Mouse (Mus musculus) E14TG2a.4 (cell line): ENCODE results near the gene Glt1d1.

Experiments used
- H3K27me3 ChIP-seq: 2 replicates; pipeline ENCODE4 v1.6.1; 2014; ENCODE audit warnings: low read length, control low read depth; ENCODE audit not compliant: insufficient read depth
- H3K36me3 ChIP-seq: 2 replicates; pipeline ENCODE4 v1.6.1; 2014; ENCODE audit warnings: low read length, control low read depth; ENCODE audit not compliant: insufficient read depth
- H3K4me1 ChIP-seq: replicated peaks from 2 replicates; pipeline ENCODE4 v1.6.1; 2014; ENCODE audit warnings: low read depth, low read length, control low read depth
- H3K4me3 ChIP-seq: replicated peaks from 2 replicates; pipeline ENCODE4 v1.5.1; 2014; ENCODE audit warnings: mild to moderate bottlenecking, low read length
- H3K9me3 ChIP-seq: 2 replicates; pipeline ENCODE4 v1.6.1; 2014; ENCODE audit warnings: low read length, control low read depth
- CTCF ChIP-seq: conservative IDR thresholded peaks from 2 replicates; pipeline ENCODE4 v1.5.1; 2014; ENCODE audit warnings: low read length
- NANOG ChIP-seq: IDR thresholded peaks from 2 replicates; pipeline ENCODE4 v1.6.1; 2014; ENCODE audit warnings: borderline replicate concordance, low read length, mixed read lengths
- POU5F1 ChIP-seq: IDR thresholded peaks from 2 replicates; pipeline ENCODE4 v1.6.1; 2014; ENCODE audit warnings: low read length, borderline replicate concordance

Gene Glt1d1

GRCm38 (mm10) chr5:127638177-127638576 lies 6.1 kb downstream of the Glt1d1 start:
- Histone ChIP-seq H3K4me1 (peaks cover 69% of the 10 kb centered on the region), H3K36me3 (peaks cover 40% of the 10 kb centered on the region), H3K9me3 (peaks cover 12% of the 10 kb centered on the region), H3K4me3 (no peak overlapping the region), H3K27me3 (no peaks in the 10 kb centered on the region)
- TF ChIP-seq POU5F1 (no peak), NANOG (no peak), CTCF (no peak)

GRCm38 (mm10) chr5:127639067-127639605 lies 7.1 kb downstream of the Glt1d1 start:
- peaks cover 21% of the 10 kb centered on the region for H3K9me3 ChIP-seq
- peaks cover 60% of the 10 kb centered on the region for H3K4me1 ChIP-seq
- H3K4me3 ChIP-seq, result peak overlapping the region; percentile 68
- peaks cover 46% of the 10 kb centered on the region for H3K36me3 ChIP-seq
- no peak for TF ChIP-seq NANOG
- TF ChIP-seq CTCF, result no peak
- no peak for TF ChIP-seq POU5F1
- H3K27me3 ChIP-seq, result no peaks in the 10 kb centered on the region

DNA sequence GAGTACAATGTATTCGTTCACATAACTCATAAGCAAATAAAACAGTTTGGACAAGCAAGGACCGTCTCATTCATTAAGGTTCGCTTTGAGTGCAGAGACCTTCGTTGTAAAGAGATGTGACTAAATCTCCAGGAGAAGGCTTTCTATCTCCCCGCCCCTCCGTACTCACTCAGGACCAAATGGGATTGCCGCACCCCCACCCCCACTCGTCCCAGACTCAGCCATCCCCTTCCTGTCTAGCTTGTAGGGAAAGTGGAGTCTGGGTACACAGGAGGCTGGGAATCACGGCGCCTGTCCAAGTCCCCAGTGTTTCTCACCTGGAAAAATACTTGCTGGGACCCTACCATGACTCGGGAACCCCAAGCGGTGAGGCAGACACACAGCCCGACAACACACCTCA lies 7.6 kb downstream of the Glt1d1 start:
- Histone ChIP-seq H3K4me1 (peaks cover 60% of the 10 kb centered on the region), H3K4me3 (peak overlapping the region; percentile 68), H3K9me3 (peaks cover 24% of the 10 kb centered on the region), H3K36me3 (peaks cover 47% of the 10 kb centered on the region), H3K27me3 (no peaks in the 10 kb centered on the region)
- TF ChIP-seq CTCF (no peak), POU5F1 (no peak), NANOG (no peak)

DNA sequence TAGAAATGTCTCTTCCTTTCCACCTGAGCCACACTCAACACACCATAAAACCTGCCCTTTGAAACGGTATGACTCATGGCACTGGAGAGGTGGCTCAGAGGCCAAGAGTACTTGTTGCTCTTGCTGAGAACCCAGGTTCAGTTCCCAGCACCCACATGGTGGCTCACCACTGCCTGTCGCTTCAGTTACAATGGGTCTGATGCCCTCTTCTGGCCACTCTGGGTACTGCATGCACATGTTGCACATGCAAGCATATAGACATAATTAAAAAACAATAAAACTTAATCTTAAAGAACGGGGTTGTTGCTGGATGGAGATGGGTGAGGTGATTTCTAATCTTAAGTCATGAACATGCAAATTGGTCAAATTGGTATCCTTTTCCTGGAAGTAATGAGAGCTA lies 8.3 kb downstream of the Glt1d1 start:
- no peak for TF ChIP-seq NANOG
- TF ChIP-seq CTCF, result peak; percentile 83
- TF ChIP-seq POU5F1, result no peak
- Histone ChIP-seq H3K27me3 (no peaks in the 10 kb centered on the region), H3K9me3 (peaks cover 29% of the 10 kb centered on the region), H3K4me1 (peaks cover 56% of the 10 kb centered on the region), H3K4me3 (peak overlapping the region; percentile 68), H3K36me3 (peaks cover 47% of the 10 kb centered on the region)

- peaks cover 52% of the 10 kb centered on the region for H3K36me3 ChIP-seq
- peaks cover 29% of the 10 kb centered on the region for H3K9me3 ChIP-seq
- H3K4me3 ChIP-seq, result no peak overlapping the region
- TF ChIP-seq POU5F1 (no peak), NANOG (no peak), CTCF (no peak)
- H3K4me1 ChIP-seq, result peaks cover 49% of the 10 kb centered on the region
- H3K27me3 ChIP-seq, result no peaks in the 10 kb centered on the region
These were observed 9.3 kb downstream of the Glt1d1 start for GRCm38 (mm10) chr5:127641185-127641958.

DNA sequence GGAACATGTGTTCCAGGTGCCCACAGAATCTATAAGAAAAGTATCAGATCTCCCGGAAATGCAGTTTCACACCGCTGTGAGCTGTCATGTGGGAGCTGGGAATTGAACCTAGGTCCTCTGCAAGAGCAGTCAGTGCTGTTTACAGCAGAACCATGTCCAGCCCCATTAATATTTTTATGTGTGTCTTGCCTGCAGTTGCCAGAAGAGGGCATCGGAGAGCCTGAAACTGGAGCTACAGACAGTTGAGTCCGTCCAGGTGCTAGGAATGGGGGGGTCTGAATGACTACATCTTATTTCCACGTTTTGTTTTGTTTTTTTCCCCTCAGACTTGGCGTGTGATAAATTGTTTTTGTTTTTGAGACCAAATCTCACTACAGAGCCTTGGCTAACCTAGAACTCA lies 16.0 kb downstream of the Glt1d1 start:
- H3K27me3 ChIP-seq, result no peaks in the 10 kb centered on the region
- H3K4me1 ChIP-seq, result peaks cover 25% of the 10 kb centered on the region
- no peak for TF ChIP-seq POU5F1
- TF ChIP-seq NANOG, result no peak
- TF ChIP-seq CTCF, result peak; percentile 47
- peaks cover 71% of the 10 kb centered on the region for H3K36me3 ChIP-seq
- no peak overlapping the region for H3K4me3 ChIP-seq
- peaks cover 19% of the 10 kb centered on the region for H3K9me3 ChIP-seq

DNA sequence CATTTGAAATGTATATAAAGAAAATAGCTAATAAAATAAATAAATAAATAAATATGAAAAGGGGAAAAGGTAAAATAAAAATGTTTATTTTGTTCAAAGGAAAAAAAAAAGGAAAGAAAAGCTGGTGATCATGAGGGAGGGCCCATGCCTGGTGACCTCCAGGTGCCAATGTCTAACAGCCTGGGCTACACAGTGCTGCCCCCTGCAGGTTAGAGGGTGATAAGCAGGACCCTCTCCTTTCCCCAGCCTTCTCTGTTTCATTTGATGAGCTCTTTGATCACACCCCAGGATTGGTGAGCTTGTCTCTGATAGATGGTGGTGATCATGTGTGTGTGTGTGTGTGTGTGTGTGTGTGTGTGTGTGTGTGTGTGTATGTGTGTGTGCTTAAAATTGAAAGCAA lies 17.0 kb downstream of the Glt1d1 start:
- TF ChIP-seq NANOG (no peak), POU5F1 (no peak), CTCF (peak; percentile 92)
- H3K9me3 ChIP-seq, result peaks cover 8% of the 10 kb centered on the region
- no peak overlapping the region for H3K4me3 ChIP-seq
- H3K4me1 ChIP-seq, result peaks cover 25% of the 10 kb centered on the region
- H3K36me3 ChIP-seq, result peaks cover 70% of the 10 kb centered on the region
- H3K27me3 ChIP-seq, result no peaks in the 10 kb centered on the region

GRCm38 (mm10) chr5:127658257-127658656 lies 26.2 kb downstream of the Glt1d1 start:
- TF ChIP-seq NANOG (no peak), CTCF (peak; percentile 51)
- Histone ChIP-seq H3K9me3 (peaks cover 9% of the 10 kb centered on the region), H3K36me3 (peaks cover 60% of the 10 kb centered on the region), H3K4me1 (peaks cover 41% of the 10 kb centered on the region), H3K4me3 (no peak overlapping the region), H3K27me3 (no peaks in the 10 kb centered on the region)
